Comparison of ENCODE assay signal across 9 mouse cellular contexts in genomic region chr8:84697166-84698130, GRCm38 (mm10). TPM values are rescaled to one million over a fixed set of nuclear protein-coding genes. Genes with fewer than 3 reads are reported as not detected.
A peak's percentile ranks its signal among the peaks of the same experiment; 100 is the strongest.
DNase-seq lines count a peak whose midpoint lies in the region; ATAC-seq and TF ChIP-seq lines count a peak whose summit lies in the region.
"Had no signal": no experiment of that assay in that cellular context is flagged by ENCODE, and none has a peak within 500 bp of the region (broad histone marks: within the 10 kb centered on the region; RNA-seq: fewer than 3 reads in every experiment).

No protein-coding gene starts in this region.

- TF ChIP-seq EP300 in CH12.LX (IDR thresholded peaks at IDR 0.05; ENCODE audit: low read length): no peak

- no peaks in the 10 kb centered on the region for H3K27me3 ChIP-seq in CH12.LX (replicated peaks)

- dilution Hi-C loops in CH12.LX (cut with MboI; ENCODE audit: extremely low pct_ligation_motif_present, extremely low pct_unique_long_range_greater_than_20kb, low sequenced_read_pairs): no loop called here

- peaks cover 4 to 36% of the 10 kb centered on the region in 2 experiments for H3K4me1 ChIP-seq in CH12.LX (ENCODE audit: control insufficient read depth in 1 of 2, insufficient read depth in 2 of 2)

- peaks cover 58 to 75% of the 10 kb centered on the region in 2 experiments for H3K36me3 ChIP-seq in CH12.LX (replicated peaks in 1 of 2; ENCODE audit: control insufficient read depth in 1 of 2, insufficient read depth in 1 of 2, low read length in 1 of 2)

- H3K9ac ChIP-seq in CH12.LX (ENCODE audit: insufficient read depth, low read depth): no peak overlapping the region
- H3K9ac ChIP-seq: limb, embryonic 13.5 days had no signal

- intact Hi-C loops in gastrocnemius, postnatal 14 days (cut with DNase I; ENCODE audit: low total_unique reads): no loop called here

- TF ChIP-seq CTCF in CH12.LX (conservative IDR thresholded peaks at IDR 0.05 in 1 of 2, IDR thresholded peaks at IDR 0.05 in 1 of 2; ENCODE audit: low read depth in 2 of 2, low read length in 2 of 2): peak; percentile 45 to 69; a peak in 3 of 4 replicates

- H3K9me3 ChIP-seq in CH12.LX (replicated peaks; ENCODE audit: low read length): no peaks in the 10 kb centered on the region
- H3K9me3 ChIP-seq: limb, embryonic 13.5 days had no signal

- H3K27ac ChIP-seq in CH12.LX (ENCODE audit: insufficient read depth, low read depth): no peak overlapping the region
- H3K27ac ChIP-seq: limb, embryonic 13.5 days had no signal

- no peak overlapping the region for H3K4me2 ChIP-seq in CH12.LX (ENCODE audit: insufficient read depth, low read depth, poor library complexity, severe bottlenecking)
- H3K4me2 ChIP-seq: limb, embryonic 13.5 days had no signal

- TF ChIP-seq POLR2A in CH12.LX (IDR thresholded peaks at IDR 0.05; ENCODE audit: low read depth, low read length): no peak; the same call in 1 of the 2 replicates

- peak; percentile 77 for DNase-seq in kidney, postnatal 10 days
- no peak for DNase-seq in kidney, adult 9 months
- DNase-seq in A20 (ENCODE audit: low read depth, low spot score) (peak; percentile 75), CH12.LX (ENCODE audit: extremely low read depth) (peak; percentile 63)
- peak; percentile 58 for DNase-seq in gastrocnemius, postnatal 14 days
- DNase-seq in spleen, postnatal 4 days (ENCODE audit: low spot score in 2 of 2): peak; percentile 77 to 84

- TF ChIP-seq RAD21 in CH12.LX (IDR thresholded peaks at IDR 0.05; ENCODE audit: low read depth, low read length): peak; percentile 33

- in situ Hi-C loops in CH12.LX (cut with MboI; ENCODE audit: low pct_ligation_motif_present, low pct_unique_long_range_greater_than_20kb, low sequenced_read_pairs): no loop called here

- peaks cover 4% of the 10 kb centered on the region for H3K79me2 ChIP-seq in CH12.LX (replicated peaks; ENCODE audit: control insufficient read depth, extremely low read depth, insufficient read depth, poor library complexity, severe bottlenecking)

- H3K4me3 ChIP-seq in CH12.LX (replicated peaks in 1 of 3; ENCODE audit: low read depth in 2 of 3, low read length in 2 of 3, poor library complexity in 1 of 3): no peak overlapping the region
- H3K4me3 ChIP-seq: erythroblast, embryonic 14.5 days; limb, embryonic 13.5 days had no signal

- no peak for ATAC-seq in inflammation-experienced regulatory T-cells, adult 6 months

TF ChIP-seq in CH12.LX, 34 proteins besides CTCF, POLR2A, EP300 and RAD21:
- TF ChIP-seq POLR2AphosphoS2 (IDR thresholded peaks at IDR 0.05; ENCODE audit: low read depth, low read length) (no peak), SMC3 (IDR thresholded peaks at IDR 0.05; ENCODE audit: low read depth, low read length) (peak; percentile 62), MYC (IDR thresholded peaks at IDR 0.05; ENCODE audit: low read depth, low read length) (0 out of 2 replicates have a peak, but pooled peaks have one; percentile 30)

RNA-seq across cellular contexts. Expression of gene Lyl1, which starts 3.8 kb away (rescaled TPM):
- 38.5 and 45.5 TPM in 2 replicates for total RNA-seq in CH12.LX (2012; rRNA removed)
- total RNA-seq in CH12.LX (2014; rRNA removed): 20.3 and 20.6 TPM in 2 replicates
- 53.2 and 54.5 TPM in 2 replicates for polyA plus RNA-seq in CH12.LX (2012; ENCODE audit: insufficient read length, low read depth)
- total RNA-seq in gastrocnemius, postnatal 14 days (2021): 1 to 10 TPM; 2.7 to 2.9 TPM
- 1 to 10 TPM in 2 of 3 experiments, under 1 TPM in 1; 0.20 to 2.7 (median 1.3) TPM for polyA plus RNA-seq in inflammation-experienced regulatory T-cells, adult 6 months (2017; shearing (Covaris generic))

RNA-seq across cellular contexts. Expression of gene Nacc1, which starts 9.8 kb away (rescaled TPM):
- total RNA-seq in CH12.LX (2012; rRNA removed) (45.1 and 49.0 TPM in 2 replicates), CH12.LX (2014; rRNA removed) (21.9 and 23.3 TPM in 2 replicates)
- polyA plus RNA-seq in CH12.LX (2012; ENCODE audit: insufficient read length, low read depth): 73.0 and 84.1 TPM in 2 replicates
- total RNA-seq in gastrocnemius, postnatal 14 days (2021): 10 to 100 TPM; 25.7 to 33.6 TPM
- 1 to 10 TPM; 9.2 to 9.5 (median 9.4) TPM for polyA plus RNA-seq in inflammation-experienced regulatory T-cells, adult 6 months (2017; shearing (Covaris generic))

RNA-seq across cellular contexts. Expression of gene Trmt1, which starts 11.3 kb away (rescaled TPM):
- total RNA-seq in CH12.LX (2012; rRNA removed) (157 and 160 TPM in 2 replicates), CH12.LX (2014; rRNA removed) (77.0 and 94.5 TPM in 2 replicates)
- 140 and 157 TPM in 2 replicates for polyA plus RNA-seq in CH12.LX (2012; ENCODE audit: insufficient read length, low read depth)
- 10 to 100 TPM; 26.0 to 36.2 TPM for total RNA-seq in gastrocnemius, postnatal 14 days (2021)
- 10 to 100 TPM; 28.0 to 61.1 (median 55.5) TPM for polyA plus RNA-seq in inflammation-experienced regulatory T-cells, adult 6 months (2017; shearing (Covaris generic))

RNA-seq across cellular contexts. Expression of gene G430095P16Rik, which starts 25.4 kb away (rescaled TPM):
- total RNA-seq in CH12.LX (2012; rRNA removed) (0.17 TPM in 1 of 2 replicates, not detected in the other), CH12.LX (2014; rRNA removed) (0.39 TPM in 1 of 2 replicates, not detected in the other)
- not detected in 2 replicates for polyA plus RNA-seq in CH12.LX (2012; ENCODE audit: insufficient read length, low read depth)
- 1 to 10 TPM in 1 of 2 experiments, under 1 TPM in 1; 0.66 to 1.1 TPM for total RNA-seq in gastrocnemius, postnatal 14 days (2021)
- polyA plus RNA-seq in inflammation-experienced regulatory T-cells, adult 6 months (2017; shearing (Covaris generic)): 10 to 100 TPM; 11.7 to 25.0 (median 21.7) TPM

RNA-seq across cellular contexts. Expression of gene Ier2, which starts 34.8 kb away (rescaled TPM):
- 22.7 and 30.3 TPM in 2 replicates for total RNA-seq in CH12.LX (2012; rRNA removed)
- total RNA-seq in CH12.LX (2014; rRNA removed): 30.9 and 35.4 TPM in 2 replicates
- polyA plus RNA-seq in CH12.LX (2012; ENCODE audit: insufficient read length, low read depth): 25.7 and 26.3 TPM in 2 replicates
- 10 to 100 TPM; 10.5 to 10.8 TPM for total RNA-seq in gastrocnemius, postnatal 14 days (2021)
- 10 to 100 TPM; 42.4 to 46.3 (median 45.8) TPM for polyA plus RNA-seq in inflammation-experienced regulatory T-cells, adult 6 months (2017; shearing (Covaris generic))

Comparison
In these comparisons a context has a peak if more than half of its experiments do, and no peak if none do; other contexts are left out.
1. RNA of gene Lyl1, which starts 3.8 kb away (total RNA-seq): 20.3 to 45.5 TPM in CH12.LX; 2.7 to 2.9 TPM in gastrocnemius, postnatal 14 days; every median in the first group is over 4 times any median in the second.